Mouse (Mus musculus) limb, embryonic 11.5 days (tissue): ENCODE data around the gene Grin1. TPM values are rescaled to one million over a fixed set of nuclear protein-coding genes. Genes with fewer than 3 reads are reported as not detected.
A peak's percentile ranks its signal among the peaks of the same experiment; 100 is the strongest.

Source experiments
- ATAC-seq: fragments of 200-750 bp; cut with Nextera tagmentation; 2 replicates; pipeline ENCODE4 v1.8.0; 2017; ENCODE audit warnings: low read depth; ENCODE audit not compliant: insufficient number of reproducible peaks, low FRiP score, low TSS enrichment
- DNase-seq: peaks from one replicate; pipeline ENCODE4 v3.0.0-alpha.2; 2015; ENCODE audit warnings: low spot score
- H3K27ac ChIP-seq: fragments of 300-500 bp; sonication (generic); replicated peaks from 2 replicates; pipeline ENCODE4 v1.5.1; 2014; ENCODE audit warnings: low read depth, mild to moderate bottlenecking, low read length
- H3K27me3 ChIP-seq: fragments of 300-500 bp; sonication (generic); 2 replicates; pipeline ENCODE4 v1.6.1; 2014; ENCODE audit warnings: mild to moderate bottlenecking, low read length, mixed read lengths; ENCODE audit not compliant: control insufficient read depth, insufficient read depth
- H3K36me3 ChIP-seq: fragments of 300-500 bp; sonication (generic); 2 replicates; pipeline ENCODE4 v1.6.1; 2014; ENCODE audit warnings: mild to moderate bottlenecking, low read length, moderate library complexity, mixed read lengths; ENCODE audit not compliant: control insufficient read depth, insufficient read depth
- H3K4me1 ChIP-seq: fragments of 300-500 bp; sonication (generic); 2 replicates; pipeline ENCODE4 v1.6.1; 2014; ENCODE audit warnings: low read length, mixed read lengths; ENCODE audit not compliant: control insufficient read depth, insufficient read depth
- H3K4me2 ChIP-seq: fragments of 300-500 bp; sonication (generic); 2 replicates; pipeline ENCODE4 v1.6.1; 2014; ENCODE audit warnings: low read depth, mild to moderate bottlenecking, moderate library complexity; ENCODE audit not compliant: severe bottlenecking
- H3K4me3 ChIP-seq: fragments of 300-500 bp; sonication (generic); 2 replicates; pipeline ENCODE4 v1.5.1; 2014; ENCODE audit warnings: low read depth, low read length
- H3K9ac ChIP-seq: fragments of 300-500 bp; sonication (generic); 2 replicates; pipeline ENCODE4 v1.6.1; 2014; ENCODE audit warnings: mild to moderate bottlenecking, low read length
- H3K9me3 ChIP-seq: fragments of 300-500 bp; sonication (generic); 2 replicates; pipeline ENCODE4 v1.6.1; 2016; ENCODE audit warnings: low read length; ENCODE audit not compliant: control insufficient read depth
- WGBS: fragments of 180-500 bp; shearing (Covaris S2); extraction: QIAGEN DNeasy Blood & Tissue Kit; methylation state at CpG from one replicate; pipeline ENCODE4 v1.1.7; 2014; 5-methylcytosine and 5-hydroxymethylcytosine counted together
- polyA plus RNA-seq: library from polyadenylated mRNA; unstranded; fragments of >200 nt; fragmentation: Nextera tagmentation; extraction: Ambion mirVana; gene quantifications from 2 replicates; pipeline ENCODE4 v1.2.1, GENCODE M21; 2014

Grin1 gene
- polyA plus RNA-seq, 1 experiment from 2014 or later, result 0.60 TPM

- Histone ChIP-seq H3K27me3 (peaks cover 19% of the 10 kb centered on the region), H3K4me3 (no peak overlapping the region), H3K27ac (no peak overlapping the region), H3K4me1 (peaks cover 18% of the 10 kb centered on the region), H3K9me3 (no peaks in the 10 kb centered on the region), H3K9ac (no peak overlapping the region), H3K36me3 (peaks cover 2% of the 10 kb centered on the region; the same call in 1 of the 2 replicates), H3K4me2 (no peak overlapping the region)
- DNase-seq, result no peak
- WGBS, result 79% methylated on average over 4 of the region's 4 CpGs
- no peak for ATAC-seq
Measured at GRCm38 (mm10) chr2:25267746-25268309, 51.2 kb downstream of the Grin1 start.

GRCm38 (mm10) chr2:25267241-25267640, 51.7 kb downstream of the Grin1 start:
- Histone ChIP-seq H3K27ac (no peak overlapping the region), H3K9ac (no peak overlapping the region), H3K9me3 (no peaks in the 10 kb centered on the region), H3K27me3 (peaks cover 19% of the 10 kb centered on the region), H3K36me3 (peaks cover 2% of the 10 kb centered on the region; the same call in 1 of the 2 replicates), H3K4me1 (peaks cover 18% of the 10 kb centered on the region), H3K4me3 (no peak overlapping the region), H3K4me2 (no peak overlapping the region)
- DNase-seq, result no peak
- ATAC-seq, result no peak

- no peak overlapping the region for H3K4me2 ChIP-seq
- DNase-seq (no peak), ATAC-seq (no peak)
- WGBS, result 64% methylated on average over 2 of the region's 2 CpGs
- H3K4me3 ChIP-seq, result no peak overlapping the region
- peaks cover 2% of the 10 kb centered on the region; the same call in 1 of the 2 replicates for H3K36me3 ChIP-seq
- peaks cover 18% of the 10 kb centered on the region for H3K4me1 ChIP-seq
- H3K9me3 ChIP-seq, result no peaks in the 10 kb centered on the region
- H3K27me3 ChIP-seq, result peaks cover 19% of the 10 kb centered on the region
- no peak overlapping the region for H3K9ac ChIP-seq
- H3K27ac ChIP-seq, result no peak overlapping the region
Measured at GRCm38 (mm10) chr2:25266720-25267119, 52.3 kb downstream of the Grin1 start.

GRCm38 (mm10) chr2:25265897-25266656, 52.9 kb downstream of the Grin1 start:
- Histone ChIP-seq H3K9me3 (no peaks in the 10 kb centered on the region), H3K9ac (0 out of 2 replicates have a peak overlapping the region, but pooled peaks have one; percentile 22), H3K4me2 (no peak overlapping the region; the same call in 1 of the 2 replicates), H3K36me3 (peaks cover 2% of the 10 kb centered on the region; the same call in 1 of the 2 replicates), H3K27me3 (peaks cover 19% of the 10 kb centered on the region), H3K27ac (no peak overlapping the region), H3K4me1 (peaks cover 13% of the 10 kb centered on the region), H3K4me3 (no peak overlapping the region)
- DNase-seq, result no peak
- ATAC-seq, result no peak
- WGBS, result 65% methylated on average over 6 of the region's 6 CpGs

- peaks cover 9% of the 10 kb centered on the region for H3K4me1 ChIP-seq
- WGBS, result 75% methylated on average over 3 of the region's 3 CpGs
- no peak overlapping the region for H3K4me2 ChIP-seq
- peaks cover 2% of the 10 kb centered on the region; the same call in 1 of the 2 replicates for H3K36me3 ChIP-seq
- ATAC-seq (no peak), DNase-seq (no peak)
- H3K27me3 ChIP-seq, result peaks cover 19% of the 10 kb centered on the region
- no peak overlapping the region for H3K27ac ChIP-seq
- H3K4me3 ChIP-seq, result no peak overlapping the region
- no peaks in the 10 kb centered on the region for H3K9me3 ChIP-seq
- H3K9ac ChIP-seq, result no peak overlapping the region
Measured at GRCm38 (mm10) chr2:25264851-25265250, 54.1 kb downstream of the Grin1 start.

GRCm38 (mm10) chr2:25264286-25264660, 54.7 kb downstream of the Grin1 start:
- H3K27ac ChIP-seq, result no peak overlapping the region
- DNase-seq (no peak), ATAC-seq (no peak)
- WGBS, result 75% methylated on average over 5 of the region's 5 CpGs
- no peak overlapping the region for H3K4me2 ChIP-seq
- peaks cover 2% of the 10 kb centered on the region; the same call in 1 of the 2 replicates for H3K36me3 ChIP-seq
- no peaks in the 10 kb centered on the region for H3K9me3 ChIP-seq
- peaks cover 19% of the 10 kb centered on the region for H3K27me3 ChIP-seq
- peaks cover 9% of the 10 kb centered on the region for H3K4me1 ChIP-seq
- no peak overlapping the region for H3K4me3 ChIP-seq
- no peak overlapping the region for H3K9ac ChIP-seq

GRCm38 (mm10) chr2:25263623-25264285, 55.2 kb downstream of the Grin1 start:
- H3K36me3 ChIP-seq, result no peaks in the 10 kb centered on the region; the same call in 1 of the 2 replicates
- peak overlapping the region; percentile 99 for H3K4me2 ChIP-seq
- H3K9me3 ChIP-seq, result no peaks in the 10 kb centered on the region
- peak overlapping the region; percentile 58 for H3K9ac ChIP-seq
- DNase-seq, result no peak
- 21% methylated on average over 12 of the region's 12 CpGs for WGBS
- H3K4me3 ChIP-seq, result peak overlapping the region; percentile 74
- peaks cover 9% of the 10 kb centered on the region for H3K4me1 ChIP-seq
- H3K27me3 ChIP-seq, result peaks cover 19% of the 10 kb centered on the region
- no peak for ATAC-seq
- no peak overlapping the region for H3K27ac ChIP-seq

GRCm38 (mm10) chr2:25262795-25263622, 56.0 kb downstream of the Grin1 start:
- Histone ChIP-seq H3K9ac (peak overlapping the region; percentile 58), H3K4me2 (peak overlapping the region; percentile 99), H3K9me3 (no peaks in the 10 kb centered on the region), H3K36me3 (no peaks in the 10 kb centered on the region), H3K4me1 (peaks cover 9% of the 10 kb centered on the region), H3K4me3 (peak overlapping the region; percentile 74), H3K27me3 (peaks cover 19% of the 10 kb centered on the region), H3K27ac (no peak overlapping the region)
- WGBS, result under 1% methylated on average over 77 of the region's 82 CpGs
- DNase-seq (peak; percentile 63), ATAC-seq (peak; percentile 29; the same call in 1 of the 2 replicates)
